Mouse (Mus musculus) G1E (cell line): ENCODE measurements around the gene Gm10638.

Source experiments
- CTCF ChIP-seq: IDR thresholded peaks from 2 replicates; pipeline ENCODE4 v1.5.1; 2012; ENCODE audit warnings: low read depth, low read length, inconsistent platforms, mixed read lengths
- GATA1 ChIP-seq: IDR thresholded peaks from 2 replicates; pipeline ENCODE4 v1.6.1; 2012; ENCODE audit warnings: borderline replicate concordance, low read length, inconsistent platforms, mixed read lengths

GRCm38 (mm10) chr8:86769945-86770715 lies 24.6 kb downstream of the Gm10638 start:
- TF ChIP-seq CTCF (no peak), GATA1 (no peak)
